Mouse (Mus musculus) kidney, adult 11 months (tissue): Measurements from ENCODE around the gene Shb.
"Not testable (repeated sequence)": the region's sequence is repeated elsewhere in the genome, so short reads cannot be mapped to it uniquely, and the experiment has no call there.

Source experiments
- DNase-seq: peaks from one replicate; pipeline ENCODE4 v3.0.0; 2022

Shb gene

DNA sequence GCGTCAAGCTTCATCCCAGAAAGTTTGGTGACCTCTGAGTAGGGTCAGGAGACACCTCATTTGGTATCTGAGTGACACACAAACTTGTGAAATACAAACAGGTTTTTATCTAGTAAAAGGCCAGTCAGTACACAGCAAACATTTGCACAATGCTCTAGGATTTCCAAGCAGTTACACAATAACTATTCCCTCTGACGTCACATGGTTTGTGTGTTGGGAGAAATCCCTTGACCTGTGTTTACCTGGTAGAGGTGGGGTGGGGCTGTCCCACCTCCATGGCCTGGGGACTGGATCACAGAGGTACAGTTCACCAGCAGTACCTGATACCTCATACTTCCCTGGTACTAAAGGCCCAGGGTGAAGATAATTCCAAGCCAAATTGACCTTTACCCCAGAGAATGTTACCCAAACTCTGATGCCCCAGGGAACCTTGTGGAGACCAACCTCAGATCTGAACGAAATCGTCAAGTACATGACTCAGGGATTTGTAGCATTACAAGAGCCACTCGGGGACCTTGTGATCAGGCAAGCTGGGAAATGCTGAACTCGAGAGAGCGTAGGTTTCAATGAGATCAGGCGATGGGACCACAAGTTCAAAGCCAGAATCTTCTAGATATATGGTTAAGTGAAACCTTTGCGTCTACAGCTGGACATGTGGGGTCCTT, 118.5 kb downstream of the Shb start:
- DNase-seq = no peak

DNA sequence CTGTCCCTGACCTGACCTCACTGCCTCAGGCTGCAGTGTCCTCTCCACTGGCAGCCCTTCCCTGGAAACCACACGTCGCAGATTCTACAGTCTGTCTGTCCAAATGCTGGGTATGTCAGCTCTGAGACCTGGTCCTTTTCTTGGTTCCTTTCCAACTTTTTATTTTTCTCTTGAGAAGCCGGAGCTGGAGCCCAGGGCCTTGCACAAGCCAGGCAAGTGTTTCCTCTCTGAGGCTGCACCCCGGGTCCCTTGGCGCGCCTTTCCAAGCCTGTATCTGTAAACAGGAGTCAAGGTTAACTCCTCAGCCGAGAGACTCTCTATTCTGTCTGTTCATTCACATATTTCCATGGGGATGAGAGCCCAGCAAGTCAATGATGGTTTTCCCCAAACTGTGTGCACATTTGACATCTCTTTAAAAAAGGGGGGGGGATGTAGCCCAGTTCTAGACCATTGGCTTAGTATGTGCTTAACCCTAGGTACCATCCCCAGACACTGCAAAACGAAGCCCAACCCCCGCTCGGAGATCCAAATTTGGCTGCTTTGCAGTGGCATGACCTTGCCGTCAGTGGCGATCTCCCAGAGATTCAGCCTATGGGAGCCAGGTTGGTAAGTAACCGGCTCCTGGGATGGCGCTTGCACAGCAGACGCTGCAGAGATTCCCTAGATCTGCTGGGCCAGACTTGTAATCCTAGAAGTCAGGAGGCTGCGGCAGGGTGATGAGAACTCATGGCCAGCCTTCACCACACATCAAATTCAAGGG, 119.7 kb downstream of the Shb start:
- DNase-seq = no peak

DNA sequence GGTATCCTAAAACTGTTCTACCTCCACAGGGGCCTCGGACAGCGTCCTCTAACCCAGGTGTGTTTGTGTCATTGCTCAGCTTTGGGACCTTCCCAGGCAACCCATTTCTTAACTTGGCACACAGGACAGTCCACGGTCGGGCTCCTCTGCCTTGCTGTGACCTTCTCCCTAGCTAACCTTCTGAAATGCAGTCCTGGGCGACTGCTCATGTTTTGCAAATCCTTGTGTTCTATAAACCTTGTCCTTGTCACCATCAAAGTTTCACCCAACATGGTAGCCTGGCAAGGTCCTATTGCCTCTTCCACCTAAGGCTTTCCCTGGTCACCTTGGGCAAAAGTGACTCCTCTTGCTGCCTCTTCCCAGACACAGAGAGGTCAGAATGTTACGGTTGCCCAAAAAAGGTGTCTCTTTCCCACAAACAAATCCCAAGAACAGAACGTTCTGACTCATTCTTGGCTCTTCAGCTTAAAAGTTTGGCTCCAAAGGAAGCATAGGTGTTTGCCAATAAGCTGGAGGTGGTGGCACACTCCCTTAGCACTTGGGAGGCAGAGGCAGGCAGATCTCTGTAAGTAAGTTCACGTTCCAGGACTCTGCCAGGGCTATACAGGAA, 121.0 kb downstream of the Shb start:
- no peak for DNase-seq

DNA sequence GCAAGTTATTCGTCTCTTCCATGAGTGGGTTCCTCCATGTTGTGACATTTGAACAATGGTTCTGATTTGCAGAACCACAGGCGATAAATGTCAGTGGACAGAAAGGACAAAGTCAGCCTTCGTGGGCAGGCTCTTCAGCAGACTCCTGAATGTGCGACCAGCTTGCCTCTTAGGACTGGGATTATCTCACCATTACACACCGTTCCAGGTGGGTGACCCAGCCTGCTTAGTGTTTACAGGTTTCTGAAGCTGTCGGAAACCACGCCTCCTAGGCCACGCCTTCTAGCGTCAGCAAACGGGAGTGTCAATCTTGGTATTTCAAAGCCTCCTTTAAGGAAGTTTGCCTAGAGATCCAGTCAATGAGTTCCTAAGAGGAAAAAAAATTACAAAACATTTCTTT, 123.0 kb downstream of the Shb start:
- DNase-seq = peak; percentile 92

DNA sequence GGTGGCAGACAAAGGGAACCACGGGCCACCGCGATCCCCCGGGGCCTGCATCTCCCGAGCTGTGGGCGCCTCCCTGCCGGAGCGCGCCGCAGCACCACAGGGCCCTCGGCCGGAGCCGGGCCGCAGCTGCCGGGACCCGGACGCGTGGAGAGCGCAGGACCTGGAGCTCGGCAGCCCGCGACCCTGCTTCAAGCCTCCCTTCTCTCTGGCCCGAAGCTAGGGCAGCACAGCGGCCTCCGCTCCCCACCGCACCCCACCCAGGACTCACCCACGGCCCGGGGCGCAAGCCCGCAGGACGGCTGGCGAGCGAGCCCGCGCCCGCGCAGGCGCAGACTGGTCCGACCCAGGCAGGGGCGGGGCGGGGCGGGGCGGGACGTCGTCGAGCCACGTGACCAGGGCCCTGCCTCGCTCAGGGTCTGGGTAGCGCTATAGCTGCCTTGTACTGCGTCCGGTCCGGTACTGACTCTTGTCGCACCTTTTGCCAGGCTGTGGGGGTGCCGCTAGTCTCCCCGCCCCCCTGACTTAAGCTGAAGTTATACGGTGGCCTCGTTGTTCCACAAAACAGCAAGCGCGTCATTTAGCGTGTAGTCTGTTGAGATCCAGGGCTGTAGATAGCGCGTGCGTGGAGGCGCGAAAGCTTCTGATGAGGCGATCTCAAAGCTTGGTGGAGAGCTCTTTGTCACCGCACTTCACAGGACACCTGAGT, 123.7 kb downstream of the Shb start, which contains the start of gene Slc25a51:
Slc25a51 (minus strand) TSS at position 340 of the 706 bp plus-strand sequence.
- DNase-seq = peak; percentile 93

DNA sequence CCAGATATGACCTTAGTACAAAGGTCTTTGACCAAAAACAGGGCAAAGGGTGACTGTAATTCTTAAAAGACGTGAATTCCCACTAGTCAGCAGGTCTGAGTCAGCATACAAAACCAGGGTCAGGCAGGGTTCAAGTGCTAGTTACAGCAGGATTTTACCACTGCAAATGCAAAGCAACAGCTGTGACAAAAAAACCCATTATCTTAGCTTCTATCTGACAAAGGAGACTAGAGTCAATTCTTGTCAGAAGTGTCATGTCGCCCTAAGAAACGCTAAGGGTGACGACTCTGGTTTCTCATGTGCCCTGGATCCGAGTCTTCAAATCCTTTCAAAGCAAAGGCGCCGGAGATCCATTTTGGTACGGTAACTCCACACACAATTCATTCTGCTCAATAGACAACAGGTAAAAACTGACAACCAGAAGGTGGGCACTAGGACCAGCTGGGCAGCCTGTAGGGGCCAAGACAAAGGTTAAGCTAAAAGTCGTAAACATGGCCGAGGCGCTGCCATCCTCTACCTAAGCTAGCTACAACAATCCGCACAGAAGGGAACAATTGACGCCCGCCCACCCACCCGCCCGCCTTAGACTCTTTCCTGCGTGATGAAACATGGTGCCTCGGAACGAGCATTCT, 124.5 kb downstream of the Shb start:
- DNase-seq = peak; percentile 77

DNA sequence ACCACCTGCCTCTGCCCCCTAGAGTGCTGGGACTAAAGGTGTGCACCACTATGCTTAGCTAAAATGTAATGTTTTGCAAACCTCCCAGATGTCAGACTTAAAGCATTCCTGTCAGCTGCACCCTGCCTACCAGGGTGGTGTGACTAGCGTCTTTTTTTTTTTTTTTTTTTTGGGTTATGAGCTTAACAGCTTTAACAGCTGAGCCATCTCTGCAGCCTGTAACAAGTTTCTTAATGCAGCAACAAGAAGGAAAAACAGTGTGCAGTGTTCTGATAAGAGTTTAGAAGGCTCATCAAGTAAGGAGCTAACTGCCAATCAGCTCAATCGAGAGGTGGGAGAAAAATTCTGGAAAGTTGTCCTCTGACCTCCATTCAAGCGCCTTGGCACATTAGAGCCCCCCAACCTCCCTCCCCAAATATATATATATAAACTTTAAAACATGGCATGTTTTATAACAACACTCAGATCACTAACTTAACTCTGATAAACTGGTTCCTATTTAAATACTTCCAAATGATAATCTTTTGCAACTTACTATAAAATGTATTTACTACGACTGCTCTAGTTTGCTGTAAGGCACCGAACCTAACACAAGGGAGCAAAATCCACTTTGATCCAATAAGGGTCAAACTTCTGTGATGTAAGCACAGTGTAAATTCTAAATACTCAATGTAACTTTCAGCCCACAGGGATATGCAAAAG, 125.1 kb downstream of the Shb start:
- no peak for DNase-seq

DNA sequence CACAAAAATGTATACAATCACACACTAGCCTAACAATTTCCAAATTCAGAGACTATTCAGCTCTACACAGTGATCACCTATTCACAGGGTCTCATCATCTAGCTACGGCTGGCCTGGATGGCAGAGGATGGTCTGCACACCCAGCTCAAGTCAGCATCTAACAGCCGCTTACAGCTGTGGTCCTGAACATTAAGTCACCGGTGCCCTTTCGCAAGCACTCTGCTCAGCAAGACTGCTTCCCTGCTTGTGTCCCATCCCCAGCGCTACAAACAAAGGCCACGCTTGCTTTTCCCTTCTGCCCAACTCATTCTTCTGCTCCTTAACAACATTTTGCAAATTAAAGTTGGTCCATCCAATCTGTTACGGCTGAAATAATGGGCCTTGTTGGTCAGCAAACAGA, 125.9 kb downstream of the Shb start:
- no peak for DNase-seq

DNA sequence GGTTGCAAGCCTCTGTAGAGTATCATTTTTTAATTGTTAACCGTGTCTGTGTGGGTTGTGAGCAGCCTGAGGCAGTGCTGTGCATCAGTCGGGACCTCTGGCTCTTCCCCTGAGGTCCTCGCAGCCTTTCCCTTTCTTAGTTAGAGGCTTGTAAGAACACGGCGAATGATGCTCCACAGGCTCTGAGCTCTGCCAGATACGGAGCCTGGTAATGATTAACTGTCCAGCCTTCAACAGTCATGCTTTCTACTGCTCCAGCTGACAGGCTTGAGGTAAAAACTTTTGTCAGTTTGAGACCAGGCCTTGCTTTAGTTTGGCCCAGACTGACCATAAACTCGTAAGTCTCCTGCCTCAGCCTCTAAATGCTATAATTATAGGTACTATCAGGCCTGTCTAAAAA, 127.0 kb downstream of the Shb start:
- DNase-seq = peak; percentile 76

DNA sequence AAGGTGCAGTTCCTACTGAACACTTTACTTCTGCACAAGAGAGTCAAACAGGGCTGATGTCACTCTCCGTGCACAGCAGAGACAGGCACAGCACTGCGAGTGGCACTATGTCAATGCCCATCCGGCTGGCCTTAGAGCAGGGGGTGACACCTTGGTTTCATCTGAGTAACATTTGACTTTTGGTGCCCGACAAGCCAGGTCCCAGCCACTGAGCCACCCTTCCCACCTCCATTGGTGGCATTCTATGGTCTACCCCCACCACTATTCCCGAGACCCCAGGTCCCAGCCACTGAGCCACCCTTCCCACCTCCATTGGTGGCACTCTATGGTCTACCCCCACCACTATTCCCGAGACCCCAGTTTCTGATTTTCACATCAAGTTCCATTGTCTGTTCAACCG, 128.2 kb downstream of the Shb start:
- no peak for DNase-seq

DNA sequence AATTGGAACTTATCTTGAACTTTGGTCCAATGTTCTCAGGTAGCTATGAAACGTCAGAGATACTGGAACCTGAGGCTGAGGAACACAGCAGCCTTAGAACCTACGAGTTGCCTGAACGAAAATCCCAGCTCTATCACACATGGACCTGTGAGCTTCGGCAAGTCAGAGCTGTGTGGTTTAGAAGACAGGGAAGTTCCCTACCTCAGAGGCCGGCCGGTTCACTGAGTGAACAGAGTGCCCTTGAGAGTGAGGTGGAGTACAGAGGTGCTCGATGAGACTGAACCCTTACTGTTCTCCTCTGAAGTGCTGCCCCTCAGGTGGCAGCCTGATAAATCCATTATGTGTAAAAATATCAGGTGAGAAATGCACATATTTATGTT, 128.8 kb downstream of the Shb start:
- no peak for DNase-seq

DNA sequence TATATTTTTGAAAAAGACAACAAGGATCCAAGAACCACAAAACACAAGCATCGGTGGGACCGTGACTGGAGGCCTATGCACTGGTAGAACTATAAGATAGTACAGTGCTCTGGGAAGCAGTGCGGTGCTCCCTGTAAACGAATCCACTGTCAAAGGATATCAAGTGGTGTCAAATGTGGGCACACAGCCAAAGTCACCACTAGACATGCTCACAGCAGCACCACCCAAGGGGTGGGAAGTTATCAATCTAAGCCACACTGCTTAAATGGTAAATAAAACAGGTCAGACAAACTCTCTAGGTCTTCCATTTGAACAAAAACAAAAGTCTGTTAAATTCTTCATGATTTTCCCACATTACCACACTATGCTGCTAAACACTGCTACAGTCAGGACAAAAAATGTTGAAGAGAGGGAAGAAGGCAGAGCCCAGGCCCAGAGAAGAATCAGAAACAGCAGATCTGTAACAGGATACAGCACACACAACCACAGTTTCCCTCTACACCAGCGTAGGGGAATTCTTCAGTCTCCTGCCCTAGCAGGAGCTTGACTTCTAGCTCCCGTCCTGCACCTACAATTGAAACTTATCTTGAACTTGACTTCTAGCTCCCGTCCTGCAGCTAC, 129.3 kb downstream of the Shb start:
- DNase-seq = no peak

DNA sequence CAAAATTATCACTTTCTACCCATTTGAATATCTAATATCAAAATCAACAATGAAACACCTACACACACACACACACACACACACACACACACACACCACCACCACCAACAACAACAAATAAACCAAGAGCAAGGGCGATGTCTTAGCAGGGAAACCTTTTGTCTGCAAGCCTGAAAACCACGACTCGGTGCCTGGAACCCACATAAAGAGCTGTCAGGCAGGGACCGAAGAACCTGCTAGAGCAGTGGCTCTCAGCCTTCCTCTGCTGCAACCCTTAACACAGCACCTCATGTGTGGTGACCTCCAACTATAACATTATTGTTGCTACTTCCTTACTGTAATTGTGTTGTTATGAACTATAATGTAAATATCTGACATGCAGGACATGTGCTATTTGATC, 130.0 kb downstream of the Shb start:
- no peak for DNase-seq

DNA sequence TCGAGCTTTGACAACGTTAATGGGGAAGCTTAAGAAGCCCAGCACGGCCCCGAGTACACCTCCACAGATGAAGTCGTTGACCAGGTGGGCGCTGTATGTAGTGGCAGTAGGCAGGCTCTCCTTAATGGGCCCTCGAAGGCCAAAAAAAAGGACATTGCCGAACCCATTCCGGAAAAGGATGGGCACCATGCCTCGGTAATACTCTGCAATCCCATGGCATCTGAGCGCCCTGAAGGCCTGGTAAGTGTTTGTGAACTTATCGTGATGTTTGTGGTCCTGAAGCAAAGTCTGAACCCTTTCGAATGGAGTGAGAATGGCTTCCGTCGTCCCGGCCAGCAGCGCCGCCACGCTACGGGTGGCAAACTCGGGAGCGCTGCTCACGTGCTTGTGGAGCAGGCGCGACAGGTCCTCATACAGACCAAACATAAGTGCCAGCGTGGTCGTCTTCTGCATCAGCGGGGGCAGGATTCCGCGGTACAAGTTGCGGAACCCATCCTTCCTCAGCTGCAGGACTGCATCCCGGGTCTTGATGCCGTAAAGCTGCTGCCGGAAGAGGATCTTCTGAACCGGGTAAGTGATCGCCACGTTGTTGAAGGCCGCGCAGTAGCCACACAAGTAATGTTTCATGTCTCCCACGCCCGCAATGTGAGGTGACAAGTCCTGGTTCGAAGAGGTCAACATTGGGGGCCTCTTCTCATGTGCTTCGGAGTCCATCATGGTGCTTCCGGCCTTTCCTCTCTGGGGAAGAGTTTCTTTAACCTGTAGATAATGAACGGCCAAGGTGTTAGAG, 132.7 kb downstream of the Shb start:
- DNase-seq = no peak

DNA sequence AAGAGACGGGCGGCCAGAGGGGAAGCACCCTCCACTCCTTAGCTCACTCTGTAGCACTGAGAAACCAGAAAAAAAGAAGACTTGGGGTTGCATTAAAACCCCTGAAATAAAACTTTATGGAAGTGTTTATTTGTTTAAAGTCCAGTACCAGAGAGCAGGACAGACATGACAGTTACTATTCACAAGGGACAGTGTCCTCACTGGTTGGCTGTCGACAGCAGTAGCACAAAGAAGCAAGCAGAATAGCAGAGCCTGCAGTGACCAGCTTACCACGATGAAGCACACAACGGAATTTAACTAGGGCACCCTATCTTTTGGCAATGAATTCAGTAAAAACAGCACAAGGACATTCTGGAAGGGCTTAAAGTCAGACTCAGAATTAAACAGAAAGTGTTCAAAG, 134.0 kb downstream of the Shb start:
- not testable (repeated sequence) for DNase-seq

DNA sequence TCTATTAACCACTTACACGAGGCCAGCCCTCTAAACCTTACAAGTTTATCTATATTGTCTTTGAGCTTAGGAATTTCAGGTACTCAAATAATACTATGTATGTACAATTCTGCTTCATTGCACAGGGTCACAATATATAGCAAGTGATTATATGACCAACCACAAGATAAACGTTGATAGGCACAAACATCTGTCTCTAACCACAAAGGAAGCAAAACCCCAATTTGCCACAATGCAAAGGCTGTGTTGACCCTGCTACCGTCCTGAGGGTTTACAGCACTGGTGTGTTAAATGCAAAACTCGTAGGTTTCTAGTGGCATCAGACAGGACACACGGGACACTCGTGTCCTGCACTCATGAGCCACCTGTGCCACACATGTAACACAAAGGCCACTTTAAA, 136.1 kb downstream of the Shb start:
- DNase-seq = not testable (repeated sequence)

DNA sequence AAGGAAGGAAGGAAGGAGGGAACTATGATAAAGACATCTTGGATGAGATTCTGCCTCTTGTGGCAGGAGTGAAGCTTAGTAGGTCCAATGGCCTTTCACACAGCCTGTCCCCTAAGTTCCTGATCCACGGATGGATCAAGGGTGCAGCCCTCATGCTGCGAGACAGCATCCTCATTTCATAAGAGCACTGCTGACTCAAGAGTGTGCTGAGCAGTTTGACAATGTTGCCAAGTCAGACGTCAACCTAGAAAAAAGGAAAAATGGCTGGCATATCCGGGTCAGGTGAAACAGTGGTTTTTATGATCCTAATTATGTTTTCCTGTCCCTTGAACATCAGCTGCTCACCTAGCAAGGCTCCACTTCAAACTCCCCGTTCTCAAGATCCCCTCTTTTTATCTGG, 138.6 kb downstream of the Shb start:
- DNase-seq = no peak

DNA sequence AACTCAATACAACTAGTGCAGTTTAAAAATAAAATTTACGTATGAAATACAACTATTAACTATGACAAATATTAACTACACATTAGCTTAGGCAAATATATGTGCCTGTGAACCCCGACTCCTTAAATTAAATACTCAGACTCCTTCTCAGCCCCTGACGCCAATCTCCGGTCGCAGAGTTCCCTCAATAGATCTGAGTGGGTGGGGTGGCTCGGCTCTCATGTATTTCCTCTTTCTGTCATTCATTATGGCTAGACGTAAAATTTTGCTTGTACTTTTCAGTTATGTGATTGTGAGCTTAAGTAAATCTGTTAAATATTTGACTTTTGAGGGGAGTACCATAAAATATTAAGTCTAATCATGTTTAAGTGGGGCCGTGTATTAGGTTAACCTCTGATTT, 139.3 kb downstream of the Shb start:
- DNase-seq = no peak

DNA sequence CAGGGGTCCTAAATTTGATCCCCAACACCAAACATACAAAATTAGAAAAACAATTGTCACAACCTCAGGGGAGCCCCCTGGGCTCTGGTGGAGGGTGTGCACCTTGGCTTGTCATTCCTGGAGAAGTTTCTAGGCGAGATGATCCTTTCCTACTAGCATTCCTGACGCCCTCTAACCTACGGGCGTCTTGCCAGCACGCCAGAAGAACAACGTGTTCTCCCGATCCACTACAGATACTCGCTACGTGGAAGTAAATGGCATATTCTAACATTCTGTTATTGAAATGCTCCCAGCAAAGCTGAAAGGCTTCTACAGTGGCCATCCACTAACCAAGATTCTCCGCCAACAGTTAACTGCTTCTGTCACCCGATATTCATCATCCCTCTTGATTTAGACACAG, 139.7 kb downstream of the Shb start:
- DNase-seq = no peak

DNA sequence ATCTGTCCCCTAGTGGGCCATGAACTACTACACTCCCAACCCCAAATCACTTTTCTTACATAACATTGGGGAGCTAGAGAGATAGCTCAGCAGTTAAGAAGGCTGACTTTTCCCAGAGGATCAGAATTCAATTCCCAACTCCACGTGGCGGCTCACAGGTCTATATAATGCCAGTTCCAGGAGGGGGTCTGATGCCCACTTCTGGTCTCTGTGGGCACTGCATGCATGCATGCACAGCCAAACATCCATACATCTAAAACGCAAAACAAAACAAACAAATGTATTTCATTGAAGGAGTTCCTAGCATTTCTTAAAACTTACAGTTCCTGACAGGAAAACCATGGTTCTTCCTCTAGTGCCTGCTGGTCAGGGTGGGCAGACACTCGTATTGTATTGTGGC, 140.2 kb downstream of the Shb start:
- no peak for DNase-seq

DNA sequence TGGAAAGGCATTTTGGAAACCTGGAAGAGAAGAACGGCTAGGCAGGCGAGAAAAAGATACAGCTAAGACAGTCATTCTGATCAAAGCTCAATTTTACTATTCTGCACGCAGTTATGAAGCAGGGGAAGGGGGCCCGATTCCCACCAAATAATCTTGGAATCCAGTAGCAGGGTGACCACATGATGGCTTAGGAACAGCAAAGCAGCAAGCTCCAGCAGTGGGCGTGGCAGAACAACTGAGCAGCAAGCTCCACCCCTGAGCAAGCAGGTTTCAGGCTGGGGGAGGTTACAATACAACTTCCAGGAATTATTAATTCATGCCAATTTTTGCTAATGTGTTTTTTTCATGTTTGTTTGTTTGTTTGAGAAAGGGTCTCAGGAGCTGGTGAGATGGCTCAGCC, 145.0 kb downstream of the Shb start:
- DNase-seq = not testable (repeated sequence)
